Mouse (Mus musculus) embryo, embryonic 10.5 days (tissue): ENCODE results near the gene Tnfrsf1b.

ENCODE experiments used
- DNase-seq: peaks from one replicate; pipeline ENCODE4 v3.0.0-alpha.2; 2015; ENCODE audit warnings: low spot score

Gene Tnfrsf1b

GRCm38 (mm10) chr4:145257751-145258434, 11.2 kb upstream of the Tnfrsf1b start:
- no peak for DNase-seq

GRCm38 (mm10) chr4:145256144-145256543, 9.5 kb upstream of the Tnfrsf1b start:
- DNase-seq: no peak

- no peak for DNase-seq
These were observed 7.7 kb upstream of the Tnfrsf1b start for GRCm38 (mm10) chr4:145254418-145254817.

- DNase-seq: no peak
These were observed 5.9 kb upstream of the Tnfrsf1b start for GRCm38 (mm10) chr4:145252611-145253010.

GRCm38 (mm10) chr4:145251546-145251945, 4.9 kb upstream of the Tnfrsf1b start:
- no peak for DNase-seq

GRCm38 (mm10) chr4:145250002-145250401, 3.3 kb upstream of the Tnfrsf1b start:
- DNase-seq: no peak

- no peak for DNase-seq
These were observed 886 bp upstream of the Tnfrsf1b start for GRCm38 (mm10) chr4:145247556-145247955.

GRCm38 (mm10) chr4:145245581-145245980, 1.1 kb downstream of the Tnfrsf1b start:
- DNase-seq: no peak

- no peak for DNase-seq
These were observed 2.0 kb downstream of the Tnfrsf1b start for GRCm38 (mm10) chr4:145244676-145245075.

- no peak for DNase-seq
These were observed 3.8 kb downstream of the Tnfrsf1b start for GRCm38 (mm10) chr4:145242719-145243350.

GRCm38 (mm10) chr4:145240723-145241231, 5.9 kb downstream of the Tnfrsf1b start:
- no peak for DNase-seq

GRCm38 (mm10) chr4:145239049-145239830, 7.4 kb downstream of the Tnfrsf1b start:
- no peak for DNase-seq

GRCm38 (mm10) chr4:145236027-145236426, 10.6 kb downstream of the Tnfrsf1b start:
- no peak for DNase-seq

GRCm38 (mm10) chr4:145233487-145234228, 13.0 kb downstream of the Tnfrsf1b start:
- no peak for DNase-seq

GRCm38 (mm10) chr4:145231732-145232131, 14.9 kb downstream of the Tnfrsf1b start:
- no peak for DNase-seq

- no peak for DNase-seq
These were observed 16.0 kb downstream of the Tnfrsf1b start for GRCm38 (mm10) chr4:145230647-145231046.

- DNase-seq: no peak
These were observed 17.0 kb downstream of the Tnfrsf1b start for GRCm38 (mm10) chr4:145229524-145230163.

GRCm38 (mm10) chr4:145229051-145229450, 17.6 kb downstream of the Tnfrsf1b start:
- no peak for DNase-seq

- DNase-seq: no peak
These were observed 22.1 kb downstream of the Tnfrsf1b start for GRCm38 (mm10) chr4:145224613-145225012.

- no peak for DNase-seq
These were observed 24.6 kb downstream of the Tnfrsf1b start for GRCm38 (mm10) chr4:145222064-145222463.

- no peak for DNase-seq
These were observed 25.3 kb downstream of the Tnfrsf1b start for GRCm38 (mm10) chr4:145221379-145221778.
